Mouse (Mus musculus) MN1 (cell line): ENCODE results near the gene Ttc28.

ENCODE experiments used
- DNase-seq: peaks from one replicate; pipeline ENCODE4 v3.0.0-alpha.2; 2016; ENCODE audit warnings: low spot score

Gene Ttc28

GRCm38 (mm10) chr5:111007900-111008299 is 128.3 kb downstream of the Ttc28 start:
- DNase-seq = no peak

GRCm38 (mm10) chr5:111008431-111008830 is 128.8 kb downstream of the Ttc28 start:
- DNase-seq = no peak

GRCm38 (mm10) chr5:111011271-111011670 is 131.7 kb downstream of the Ttc28 start:
- peak; percentile 24 for DNase-seq

GRCm38 (mm10) chr5:111012064-111012463 is 132.5 kb downstream of the Ttc28 start:
- DNase-seq = peak; percentile 71

GRCm38 (mm10) chr5:111012587-111012986 is 133.0 kb downstream of the Ttc28 start:
- no peak for DNase-seq

- DNase-seq = no peak
Observed at GRCm38 (mm10) chr5:111014960-111015359, 135.4 kb downstream of the Ttc28 start.

GRCm38 (mm10) chr5:111017319-111017718 is 137.7 kb downstream of the Ttc28 start:
- DNase-seq = no peak

- DNase-seq = no peak
Observed at GRCm38 (mm10) chr5:111022339-111022738, 142.7 kb downstream of the Ttc28 start.

GRCm38 (mm10) chr5:111022940-111023339 is 143.3 kb downstream of the Ttc28 start:
- DNase-seq = no peak

GRCm38 (mm10) chr5:111024621-111025020 is 145.0 kb downstream of the Ttc28 start:
- DNase-seq = no peak

GRCm38 (mm10) chr5:111025476-111025875 is 145.9 kb downstream of the Ttc28 start:
- DNase-seq = no peak

GRCm38 (mm10) chr5:111026209-111026608 is 146.6 kb downstream of the Ttc28 start:
- DNase-seq = no peak

- no peak for DNase-seq
Observed at GRCm38 (mm10) chr5:111028340-111028739, 148.7 kb downstream of the Ttc28 start.

- no peak for DNase-seq
Observed at GRCm38 (mm10) chr5:111028952-111029351, 149.3 kb downstream of the Ttc28 start.

GRCm38 (mm10) chr5:111032687-111033295 is 153.2 kb downstream of the Ttc28 start:
- DNase-seq = peak; percentile 33

GRCm38 (mm10) chr5:111033489-111033888 is 153.9 kb downstream of the Ttc28 start:
- DNase-seq = no peak

GRCm38 (mm10) chr5:111037123-111037748 is 157.6 kb downstream of the Ttc28 start:
- no peak for DNase-seq

GRCm38 (mm10) chr5:111039771-111040170 is 160.2 kb downstream of the Ttc28 start:
- DNase-seq = no peak

GRCm38 (mm10) chr5:111041952-111042351 is 162.3 kb downstream of the Ttc28 start:
- no peak for DNase-seq

- DNase-seq = no peak
Observed at GRCm38 (mm10) chr5:111044193-111044592, 164.6 kb downstream of the Ttc28 start.

GRCm38 (mm10) chr5:111046359-111046758 is 166.8 kb downstream of the Ttc28 start:
- DNase-seq = no peak

GRCm38 (mm10) chr5:111046841-111047476 is 167.4 kb downstream of the Ttc28 start:
- DNase-seq = no peak

- no peak for DNase-seq
Observed at GRCm38 (mm10) chr5:111048036-111048435, 168.4 kb downstream of the Ttc28 start.
